Mouse (Mus musculus): ENCODE results near the gene Sipa1. TPM values are rescaled to one million over a fixed set of nuclear protein-coding genes. Genes with fewer than 3 reads are reported as not detected.

Gene Sipa1
- total RNA-seq, 2 experiments from 2014 or later = 27.4 to 36.9 TPM

GRCm38 (mm10) chr19:5648401-5649297, 14.9 kb downstream of the Sipa1 start:
- ATAC-seq (replicated peaks; ENCODE audit: low FRiP score, poor library complexity, severe bottlenecking) = peak; percentile 63

- ATAC-seq (replicated peaks; ENCODE audit: low FRiP score, poor library complexity, severe bottlenecking) = no peak
These were observed 15.7 kb downstream of the Sipa1 start for GRCm38 (mm10) chr19:5647791-5648190.

- ATAC-seq (replicated peaks; ENCODE audit: low FRiP score, poor library complexity, severe bottlenecking) = no peak
These were observed 16.7 kb downstream of the Sipa1 start for GRCm38 (mm10) chr19:5646731-5647330.

- no peak for ATAC-seq (replicated peaks; ENCODE audit: low FRiP score, poor library complexity, severe bottlenecking)
These were observed 18.2 kb downstream of the Sipa1 start for GRCm38 (mm10) chr19:5645280-5645679.

- ATAC-seq (replicated peaks; ENCODE audit: low FRiP score, poor library complexity, severe bottlenecking) = no peak
These were observed 21.9 kb downstream of the Sipa1 start for GRCm38 (mm10) chr19:5641641-5642040.

- no peak for ATAC-seq (replicated peaks; ENCODE audit: low FRiP score, poor library complexity, severe bottlenecking)
These were observed 22.5 kb downstream of the Sipa1 start for GRCm38 (mm10) chr19:5641021-5641420.

- no peak for ATAC-seq (replicated peaks; ENCODE audit: low FRiP score, poor library complexity, severe bottlenecking)
These were observed 23.2 kb downstream of the Sipa1 start for GRCm38 (mm10) chr19:5640339-5640738.

- no peak for ATAC-seq (replicated peaks; ENCODE audit: low FRiP score, poor library complexity, severe bottlenecking)
These were observed 25.0 kb downstream of the Sipa1 start for GRCm38 (mm10) chr19:5638416-5639005.

- peak; percentile 84 for ATAC-seq (replicated peaks; ENCODE audit: low FRiP score, poor library complexity, severe bottlenecking)
These were observed 26.1 kb downstream of the Sipa1 start, which contains the start of gene Rela for GRCm38 (mm10) chr19:5637069-5638047. Gene Rela, plus strand, starts transcription at chr19:5637483.

GRCm38 (mm10) chr19:5636571-5637041, 26.9 kb downstream of the Sipa1 start:
- ATAC-seq (replicated peaks; ENCODE audit: low FRiP score, poor library complexity, severe bottlenecking) = no peak; the same call in 1 of the 2 replicates

- no peak for ATAC-seq (replicated peaks; ENCODE audit: low FRiP score, poor library complexity, severe bottlenecking)
These were observed 27.4 kb downstream of the Sipa1 start for GRCm38 (mm10) chr19:5636036-5636570.

GRCm38 (mm10) chr19:5632120-5632519, 31.4 kb downstream of the Sipa1 start:
- ATAC-seq (replicated peaks; ENCODE audit: low FRiP score, poor library complexity, severe bottlenecking) = no peak

- ATAC-seq (replicated peaks; ENCODE audit: low FRiP score, poor library complexity, severe bottlenecking) = no peak
These were observed 33.6 kb downstream of the Sipa1 start for GRCm38 (mm10) chr19:5629907-5630306.

GRCm38 (mm10) chr19:5625311-5625710, 38.2 kb downstream of the Sipa1 start:
- no peak for ATAC-seq (replicated peaks; ENCODE audit: low FRiP score, poor library complexity, severe bottlenecking)

- ATAC-seq (replicated peaks; ENCODE audit: low FRiP score, poor library complexity, severe bottlenecking) = no peak
These were observed 41.6 kb downstream of the Sipa1 start for GRCm38 (mm10) chr19:5621884-5622283.

- ATAC-seq (replicated peaks; ENCODE audit: low FRiP score, poor library complexity, severe bottlenecking) = no peak
These were observed 43.5 kb downstream of the Sipa1 start for GRCm38 (mm10) chr19:5620007-5620406.

- no peak for ATAC-seq (replicated peaks; ENCODE audit: low FRiP score, poor library complexity, severe bottlenecking)
These were observed 48.6 kb downstream of the Sipa1 start for GRCm38 (mm10) chr19:5614953-5615352.

GRCm38 (mm10) chr19:5612762-5613411, 50.6 kb downstream of the Sipa1 start:
- no peak for ATAC-seq (replicated peaks; ENCODE audit: low FRiP score, poor library complexity, severe bottlenecking)

- ATAC-seq (replicated peaks; ENCODE audit: low FRiP score, poor library complexity, severe bottlenecking) = no peak
These were observed 51.5 kb downstream of the Sipa1 start for GRCm38 (mm10) chr19:5611973-5612372.
